Mouse (Mus musculus) leukemia stem cell, adult 10-12 weeks (primary cell): ENCODE data around the gene Gm4559. TPM values are rescaled to one million over a fixed set of nuclear protein-coding genes. Genes with fewer than 3 reads are reported as not detected.

Experiments used
- polyA plus RNA-seq: library from polyadenylated mRNA; stranded (reverse); fragments of >175 nt; gene quantifications from 2 replicates; pipeline ENCODE4 v1.2.3, GENCODE M21; 2012; ENCODE audit warnings: low replicate concordance

The Gm4559 gene
- not detected in 2 replicates for polyA plus RNA-seq

DNA sequence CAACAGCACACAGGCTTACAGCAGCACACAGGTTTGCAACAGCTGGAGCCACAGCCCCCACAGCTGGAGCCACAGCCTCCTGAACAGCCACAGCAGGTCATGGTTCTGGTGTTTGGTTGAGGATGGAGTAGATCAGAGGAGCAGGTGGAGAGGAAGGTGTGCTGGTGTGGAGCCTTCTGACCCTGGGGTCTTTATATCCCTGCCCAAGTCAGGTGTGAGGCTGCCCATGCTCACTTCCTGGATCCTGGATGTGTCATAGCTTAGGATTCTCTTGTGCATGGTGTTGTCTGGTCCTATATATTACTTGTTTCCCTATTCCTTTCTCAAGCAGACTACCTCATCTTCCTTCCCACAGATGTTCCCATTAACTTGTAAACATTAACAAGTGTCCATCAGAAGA, at the start of gene Gm4559:
Gene Gm4559 (minus strand): TSS at position 101 of the 400 bp plus-strand sequence.

DNA sequence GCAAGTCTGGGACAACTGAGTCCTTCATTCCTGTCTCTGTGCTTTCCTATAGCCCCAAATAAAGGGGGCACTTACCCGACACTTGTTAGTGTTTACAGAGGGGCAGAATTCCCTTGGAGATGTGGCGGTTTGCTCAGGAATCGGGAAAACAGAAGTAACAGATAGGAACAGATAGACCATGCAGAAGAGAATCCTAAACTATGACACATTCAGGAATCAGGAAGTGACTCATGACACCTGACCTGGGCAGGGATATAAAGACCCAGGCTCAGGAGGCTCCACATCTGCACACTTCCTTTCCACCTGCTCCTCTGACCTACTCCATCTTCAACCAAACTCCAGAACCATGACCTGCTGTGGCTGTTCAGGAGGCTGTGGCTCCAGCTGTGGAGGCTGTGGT, 29.1 kb upstream of the Gm4559 start, which contains the start of gene Krtap5-4:
Gene Krtap5-4 (plus strand): TSS at position 301 of the 400 bp plus-strand sequence.

GRCm38 (mm10) chr7:142297018-142297417, 22.9 kb upstream of the Gm4559 start, which contains the start of gene Krtap5-1:
TSS of gene Krtap5-1 (minus strand) at chr7:142297118.

GRCm38 (mm10) chr7:142258254-142258653, 15.9 kb downstream of the Gm4559 start, which contains the start of gene Gm2431:
TSS of gene Gm2431 (minus strand) at chr7:142258354.

GRCm38 (mm10) chr7:142240978-142241377, 33.2 kb downstream of the Gm4559 start, which contains the start of gene Gm40460:
TSS of gene Gm40460 (minus strand) at chr7:142241078.

GRCm38 (mm10) chr7:142229871-142230270, 44.3 kb downstream of the Gm4559 start, which contains the start of gene Krtap5-5:
TSS of gene Krtap5-5 (minus strand) at chr7:142229971.

Other genes starting within 250 kb of the Gm4559 start
- gene Mob2, start 213.3 kb downstream of the Gm4559 start, polyA plus RNA-seq, result 10.0 and 53.1 TPM in 2 replicates
- 14.9 and 17.9 TPM in 2 replicates for gene Dusp8, start 178.5 kb downstream of the Gm4559 start, polyA plus RNA-seq
- not detected in 2 replicates for gene Gm45618, start 153.6 kb downstream of the Gm4559 start, polyA plus RNA-seq
- not detected in 2 replicates for gene Gm39115, start 138.3 kb downstream of the Gm4559 start, polyA plus RNA-seq
- gene Gm45337, start 129.8 kb downstream of the Gm4559 start, polyA plus RNA-seq, result not detected in 2 replicates
- not detected in 2 replicates for gene Gm29735, start 117.2 kb downstream of the Gm4559 start, polyA plus RNA-seq
- not detected in 2 replicates for gene Gm4553, start 108.6 kb downstream of the Gm4559 start, polyA plus RNA-seq
- not detected in 2 replicates for gene Krtap5-2, start 98.4 kb downstream of the Gm4559 start, polyA plus RNA-seq
- not detected in 2 replicates for gene Gm10153, start 84.0 kb downstream of the Gm4559 start, polyA plus RNA-seq
- not detected in 2 replicates for gene Krtap5-3, start 73.0 kb downstream of the Gm4559 start, polyA plus RNA-seq
- gene Gm7579, start 62.5 kb downstream of the Gm4559 start, polyA plus RNA-seq, result not detected in 2 replicates
- gene Krtap5-5, start 44.4 kb downstream of the Gm4559 start, polyA plus RNA-seq, result not detected in 2 replicates
- gene Gm40460, start 33.3 kb downstream of the Gm4559 start, polyA plus RNA-seq, result not detected in 2 replicates
- not detected in 2 replicates for gene Gm2431, start 16.0 kb downstream of the Gm4559 start, polyA plus RNA-seq
- not detected in 2 replicates for gene Krtap5-1, start 22.8 kb upstream of the Gm4559 start, polyA plus RNA-seq
- gene Krtap5-4, start 29.2 kb upstream of the Gm4559 start, polyA plus RNA-seq, result not detected in 2 replicates
- gene Ifitm10, start 99.4 kb upstream of the Gm4559 start, polyA plus RNA-seq, result 7.7 and 27.5 TPM in 2 replicates
- gene Gm49369, start 108.3 kb upstream of the Gm4559 start, polyA plus RNA-seq, result 13.8 TPM in 1 of 2 replicates, not detected in the other
- gene Ctsd, start 113.7 kb upstream of the Gm4559 start, polyA plus RNA-seq, result 189 and 243 TPM in 2 replicates
- 0.28 TPM in 1 of 2 replicates, not detected in the other for gene Syt8, start 160.5 kb upstream of the Gm4559 start, polyA plus RNA-seq
- 0.49 TPM in 1 of 2 replicates, not detected in the other for gene Tnni2, start 167.4 kb upstream of the Gm4559 start, polyA plus RNA-seq
- gene Lsp1, start 186.4 kb upstream of the Gm4559 start, polyA plus RNA-seq, result 86.7 and 86.8 TPM in 2 replicates
- 0.83 TPM in 1 of 2 replicates, not detected in the other for gene Tnnt3, start 224.5 kb upstream of the Gm4559 start, polyA plus RNA-seq